Mouse (Mus musculus) effector memory CD4-positive, alpha-beta T cell, adult 7 months (primary cell): ENCODE data around the gene Ing1. TPM values are rescaled to one million over a fixed set of nuclear protein-coding genes. Genes with fewer than 3 reads are reported as not detected.

Experiments
- polyA plus RNA-seq: library from polyadenylated mRNA; unstranded; fragments of 100-300 nt; shearing (Covaris generic); gene quantifications from one replicate; pipeline ENCODE4 v1.2.1, GENCODE M21; 2017

Gene Ing1
- polyA plus RNA-seq: 54.8 TPM

GRCm38 (mm10) chr8:11554799-11555719, at the start of gene Ing1:
Ing1 (plus strand) TSS chr8:11555571.

GRCm38 (mm10) chr8:11550281-11550948, 5.0 kb upstream of the Ing1 start, which contains the start of gene Cars2:
Cars2 (minus strand) TSS chr8:11550783.

Other genes with a start within 250 kb of the Ing1 start
- gene Col4a2, start 242.8 kb upstream of the Ing1 start, polyA plus RNA-seq: not detected
- gene Col4a1, start 242.7 kb upstream of the Ing1 start, polyA plus RNA-seq: 0.73 TPM
- 28.1 TPM for gene Rab20, start 76.9 kb upstream of the Ing1 start, polyA plus RNA-seq
- gene Naxd, start 58.1 kb upstream of the Ing1 start, polyA plus RNA-seq: 39.4 TPM
- 34.4 TPM for gene Cars2, start 4.8 kb upstream of the Ing1 start, polyA plus RNA-seq
- 94.8 TPM for gene Ankrd10, start 80.2 kb downstream of the Ing1 start, polyA plus RNA-seq
- not detected for gene 1700016D06Rik, start 145.5 kb downstream of the Ing1 start, polyA plus RNA-seq
- gene Arhgef7, start 172.2 kb downstream of the Ing1 start, polyA plus RNA-seq: 14.1 TPM